Mouse (Mus musculus): ENCODE results near the gene Best1. TPM values are rescaled to one million over a fixed set of nuclear protein-coding genes. Genes with fewer than 3 reads are reported as not detected.

Best1 gene
- total and polyA plus RNA-seq, 2 experiments from 2014 or later: 0.33 TPM; not detected in 1

DNA sequence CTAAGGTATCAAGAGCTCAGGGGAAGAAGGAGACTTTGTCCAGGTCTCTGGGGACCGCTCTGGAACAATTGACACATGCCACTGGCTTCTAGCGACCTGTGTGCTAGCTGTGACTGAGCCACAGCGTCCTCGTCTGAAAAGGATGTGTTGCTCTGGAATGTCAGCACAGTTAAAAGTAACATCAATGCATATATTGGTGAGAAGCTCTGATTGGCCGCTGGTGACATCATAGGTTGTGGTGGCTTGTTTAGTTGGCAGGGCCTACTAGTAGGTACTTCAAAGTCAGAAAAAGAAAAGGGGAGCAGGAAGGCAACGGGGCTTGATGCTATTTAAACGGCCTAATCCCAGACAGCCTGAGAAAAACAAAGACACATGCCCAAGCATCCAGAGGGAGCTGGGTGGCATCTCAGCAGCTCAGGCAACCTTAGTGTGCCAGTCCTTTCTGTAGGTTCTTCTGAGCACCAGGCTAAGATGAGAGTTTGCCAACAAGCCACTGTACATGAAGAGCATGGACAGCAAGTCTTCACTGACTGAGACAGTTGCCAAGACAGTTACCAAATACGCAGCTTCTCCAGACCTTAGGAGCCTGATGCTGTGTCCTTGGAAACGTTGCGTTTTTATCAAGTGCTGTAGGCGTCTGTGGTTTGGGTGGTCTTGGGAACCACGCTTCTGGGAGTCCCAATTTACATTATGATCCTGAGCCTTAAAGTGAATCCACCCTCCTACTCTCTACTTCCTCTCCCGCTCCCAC, 2.5 kb downstream of the Best1 start:
- no peak overlapping the region for H3K4me3 ChIP-seq (ENCODE audit: low read depth, low read length)
- no peaks in the 10 kb centered on the region for H3K36me3 ChIP-seq (replicated peaks; ENCODE audit: control insufficient read depth, insufficient read depth, low read length)
- no peaks in the 10 kb centered on the region for H3K4me1 ChIP-seq (ENCODE audit: control insufficient read depth, insufficient read depth)
- no peak for DNase-seq (ENCODE audit: low spot score)
- no peaks in the 10 kb centered on the region for H3K27me3 ChIP-seq (ENCODE audit: control insufficient read depth, insufficient read depth, low read length)
- H3K9me3 ChIP-seq (replicated peaks; ENCODE audit: control insufficient read depth, low read length): no peaks in the 10 kb centered on the region
- H3K9ac ChIP-seq (replicated peaks; ENCODE audit: low read depth, low read length): no peak overlapping the region
- H3K4me2 ChIP-seq (ENCODE audit: low read depth, low read length): no peak overlapping the region
- H3K27ac ChIP-seq (ENCODE audit: low read depth): no peak overlapping the region
- ATAC-seq (ENCODE audit: insufficient read depth, low read depth): no peak
- TF ChIP-seq EP300 (IDR thresholded peaks at IDR 0.05; ENCODE audit: low read depth): no peak
- 53% methylated on average over 13 of the region's 13 CpGs for WGBS

DNA sequence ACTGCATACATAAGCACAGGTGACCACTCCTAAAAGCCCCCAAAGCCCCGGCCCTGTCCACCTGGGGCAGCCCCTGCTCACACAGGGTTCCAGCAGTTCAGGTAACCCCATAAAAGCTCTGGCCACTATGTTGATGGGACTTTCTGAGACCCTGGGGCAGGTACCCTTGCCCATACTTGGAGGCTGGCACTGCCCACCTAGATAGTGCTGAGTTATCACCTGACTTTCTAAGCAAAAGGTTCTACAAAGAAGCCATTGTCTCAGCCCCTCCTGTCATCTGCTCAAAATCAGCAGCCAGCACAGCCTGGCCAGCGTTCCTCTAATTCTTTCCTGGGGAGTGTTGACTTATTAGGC, 3.4 kb downstream of the Best1 start:
- 73% methylated on average over 2 of the region's 2 CpGs for WGBS
- H3K4me1 ChIP-seq (ENCODE audit: control insufficient read depth, insufficient read depth): 0 out of 2 replicates have a peak, but pooled peaks cover 2% of the 10 kb centered on the region
- H3K36me3 ChIP-seq (replicated peaks; ENCODE audit: control insufficient read depth, insufficient read depth, low read length): no peaks in the 10 kb centered on the region
- no peaks in the 10 kb centered on the region for H3K27me3 ChIP-seq (ENCODE audit: control insufficient read depth, insufficient read depth, low read length)
- DNase-seq (ENCODE audit: low spot score) (no peak), ATAC-seq (ENCODE audit: insufficient read depth, low read depth) (no peak)
- H3K4me3 ChIP-seq (ENCODE audit: low read depth, low read length): no peak overlapping the region
- H3K9ac ChIP-seq (replicated peaks; ENCODE audit: low read depth, low read length): no peak overlapping the region
- no peak overlapping the region for H3K4me2 ChIP-seq (ENCODE audit: low read depth, low read length)
- no peaks in the 10 kb centered on the region for H3K9me3 ChIP-seq (replicated peaks; ENCODE audit: control insufficient read depth, low read length)
- no peak overlapping the region for H3K27ac ChIP-seq (ENCODE audit: low read depth)
- no peak for TF ChIP-seq CTCF (IDR thresholded peaks at IDR 0.05; ENCODE audit: low read depth)
- TF ChIP-seq EP300 (IDR thresholded peaks at IDR 0.05; ENCODE audit: low read depth): no peak

DNA sequence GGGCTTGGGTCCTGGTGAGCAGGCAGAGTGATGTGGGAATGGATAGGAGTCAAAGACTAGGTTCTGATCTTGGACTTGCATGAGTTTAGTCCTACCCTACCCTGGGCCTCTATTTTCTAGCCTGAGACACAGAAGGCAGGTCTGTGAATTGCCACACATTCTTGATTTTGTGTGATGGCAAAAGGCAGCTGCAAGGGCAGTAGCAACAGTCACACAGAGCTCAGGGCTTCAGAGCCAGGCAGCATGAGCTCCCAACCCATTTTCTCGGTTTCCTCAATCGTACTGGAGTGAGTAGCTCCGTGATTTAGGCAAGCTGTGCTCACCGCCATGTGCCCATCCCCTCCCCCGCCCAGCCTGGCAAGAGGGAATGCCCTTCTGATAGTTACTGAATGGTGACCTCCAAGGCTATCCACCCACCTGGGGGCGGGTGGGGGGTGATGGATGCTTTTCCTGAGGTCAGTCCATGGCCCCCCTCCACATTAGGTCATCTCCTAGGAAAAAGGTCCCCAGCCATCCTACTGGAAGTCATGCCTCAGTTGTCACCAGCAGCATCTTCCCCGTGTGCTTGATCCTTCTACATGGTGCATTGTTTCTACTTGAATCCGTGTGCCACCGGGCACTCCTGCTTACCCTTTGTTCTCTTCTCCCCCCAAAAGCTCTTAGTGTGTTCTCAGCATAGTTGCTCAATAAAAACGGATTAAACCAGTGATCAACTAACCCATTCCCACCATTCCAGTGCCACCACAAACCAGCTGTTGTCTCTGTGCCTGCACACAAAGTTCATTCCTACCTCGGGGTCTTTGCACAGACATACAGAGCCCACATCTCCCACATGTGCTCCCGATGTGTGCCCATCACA, 4.0 kb downstream of the Best1 start:
- 0 out of 2 replicates have a peak, but pooled peaks cover 2% of the 10 kb centered on the region for H3K4me1 ChIP-seq (ENCODE audit: control insufficient read depth, insufficient read depth)
- H3K27ac ChIP-seq (ENCODE audit: low read depth): no peak overlapping the region
- no peak overlapping the region for H3K4me3 ChIP-seq (ENCODE audit: low read depth, low read length)
- DNase-seq (ENCODE audit: low spot score) (no peak), ATAC-seq (ENCODE audit: insufficient read depth, low read depth) (no peak)
- H3K9me3 ChIP-seq (replicated peaks; ENCODE audit: control insufficient read depth, low read length): no peaks in the 10 kb centered on the region
- TF ChIP-seq CTCF (IDR thresholded peaks at IDR 0.05; ENCODE audit: low read depth) (no peak), EP300 (IDR thresholded peaks at IDR 0.05; ENCODE audit: low read depth) (no peak)
- H3K27me3 ChIP-seq (ENCODE audit: control insufficient read depth, insufficient read depth, low read length): no peaks in the 10 kb centered on the region
- WGBS: 72% methylated on average over 12 of the region's 12 CpGs
- H3K9ac ChIP-seq (replicated peaks; ENCODE audit: low read depth, low read length): no peak overlapping the region
- H3K36me3 ChIP-seq (replicated peaks; ENCODE audit: control insufficient read depth, insufficient read depth, low read length): no peaks in the 10 kb centered on the region
- no peak overlapping the region for H3K4me2 ChIP-seq (ENCODE audit: low read depth, low read length)

DNA sequence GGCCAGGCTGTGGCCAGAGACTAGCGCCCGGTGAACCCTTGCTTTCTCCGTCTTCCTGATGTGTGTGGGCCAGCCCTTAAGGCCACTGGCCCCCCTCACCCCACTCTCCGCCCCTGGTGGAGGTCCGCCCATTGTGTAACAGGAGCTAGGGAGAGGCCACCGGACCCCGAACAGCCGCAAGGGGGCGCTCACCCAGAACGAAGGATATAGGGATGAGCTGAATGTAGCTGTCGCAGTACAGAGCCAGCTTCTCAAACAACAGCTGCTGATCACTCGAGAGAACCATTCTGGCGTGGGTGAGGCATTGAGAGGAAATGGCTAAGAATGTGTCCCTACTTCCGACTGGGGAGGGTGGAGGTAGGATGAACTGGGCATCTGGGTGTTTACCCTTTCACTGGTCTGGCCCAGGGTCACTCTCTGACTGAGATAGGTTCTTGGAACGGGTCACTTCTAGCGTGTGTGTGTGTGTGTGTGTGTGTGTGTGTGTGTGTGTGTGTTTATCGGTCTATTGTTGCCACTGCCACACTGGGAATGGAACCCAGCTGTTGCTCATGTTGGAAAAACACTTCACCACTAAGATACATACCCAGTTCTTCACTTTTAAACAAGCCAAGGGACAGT, 8.3 kb downstream of the Best1 start:
- peak; percentile 81 for DNase-seq (ENCODE audit: low spot score)
- no peak overlapping the region for H3K4me3 ChIP-seq (ENCODE audit: low read depth, low read length)
- ATAC-seq (ENCODE audit: insufficient read depth, low read depth): peak; percentile 85
- H3K36me3 ChIP-seq (replicated peaks; ENCODE audit: control insufficient read depth, insufficient read depth, low read length): no peaks in the 10 kb centered on the region
- 7% methylated on average over 17 of the region's 17 CpGs for WGBS
- H3K4me2 ChIP-seq (ENCODE audit: low read depth, low read length): peak overlapping the region; percentile 46
- no peak for TF ChIP-seq EP300 (IDR thresholded peaks at IDR 0.05; ENCODE audit: low read depth)
- TF ChIP-seq CTCF (IDR thresholded peaks at IDR 0.05; ENCODE audit: low read depth): peak; percentile 80
- H3K27ac ChIP-seq (ENCODE audit: low read depth): no peak overlapping the region
- no peak overlapping the region for H3K9ac ChIP-seq (replicated peaks; ENCODE audit: low read depth, low read length)
- no peaks in the 10 kb centered on the region for H3K27me3 ChIP-seq (ENCODE audit: control insufficient read depth, insufficient read depth, low read length)
- H3K4me1 ChIP-seq (ENCODE audit: control insufficient read depth, insufficient read depth): 0 out of 2 replicates have a peak, but pooled peaks cover 2% of the 10 kb centered on the region
- H3K9me3 ChIP-seq (replicated peaks; ENCODE audit: control insufficient read depth, low read length): no peaks in the 10 kb centered on the region

All from heart, postnatal 0 days (tissue).